Mouse (Mus musculus) hindbrain, postnatal 0 days (tissue): Measurements from ENCODE around the gene Nxpe5. TPM values are rescaled to one million over a fixed set of nuclear protein-coding genes. Genes with fewer than 3 reads are reported as not detected.
A peak's percentile ranks its signal among the peaks of the same experiment; 100 is the strongest.

Source experiments
- ATAC-seq: fragments of 200-750 bp; cut with Nextera tagmentation; 2 replicates; pipeline ENCODE4 v1.8.0; 2017; ENCODE audit warnings: mild to moderate bottlenecking, moderate TSS enrichment, moderate library complexity
- DNase-seq: peaks from one replicate; pipeline ENCODE4 v3.0.0-alpha.2; 2015; ENCODE audit warnings: low spot score
- H3K27ac ChIP-seq: fragments of 300-500 bp; sonication (generic); 2 replicates; pipeline ENCODE4 v1.5.1; 2014; ENCODE audit warnings: mild to moderate bottlenecking
- H3K27me3 ChIP-seq: fragments of 300-500 bp; sonication (generic); 2 replicates; pipeline ENCODE4 v1.6.1; 2014; ENCODE audit warnings: low read length, mixed read lengths; ENCODE audit not compliant: insufficient read depth
- H3K36me3 ChIP-seq: fragments of 300-500 bp; sonication (generic); 2 replicates; pipeline ENCODE4 v1.6.1; 2014; ENCODE audit warnings: low read length, mixed read lengths; ENCODE audit not compliant: insufficient read depth
- H3K4me1 ChIP-seq: fragments of 300-500 bp; sonication (generic); 2 replicates; pipeline ENCODE4 v1.6.1; 2014; ENCODE audit warnings: antibody characterized with exemption, low read length, mixed read lengths; ENCODE audit not compliant: insufficient read depth
- H3K4me2 ChIP-seq: fragments of 300-500 bp; sonication (generic); 2 replicates; pipeline ENCODE4 v1.6.1; 2014; ENCODE audit warnings: low read depth, mild to moderate bottlenecking, low read length, moderate library complexity, mixed read lengths
- H3K4me3 ChIP-seq: fragments of 300-500 bp; sonication (generic); 2 replicates; pipeline ENCODE4 v1.5.1; 2014; ENCODE audit warnings: low read length
- H3K9ac ChIP-seq: fragments of 300-500 bp; sonication (generic); replicated peaks from 2 replicates; pipeline ENCODE4 v1.6.1; 2014; ENCODE audit warnings: mild to moderate bottlenecking, low read length, moderate library complexity, mixed read lengths
- H3K9me3 ChIP-seq: fragments of 300-500 bp; sonication (generic); 2 replicates; pipeline ENCODE4 v1.6.1; 2016; ENCODE audit warnings: low read length, mixed read lengths
- CTCF ChIP-seq: IDR thresholded peaks from 2 replicates; pipeline ENCODE4 v1.5.1; 2016; ENCODE audit warnings: antibody characterized with exemption, control low read depth, low read depth
- WGBS: fragments of 180-500 bp; shearing (Covaris S2); extraction: QIAGEN DNeasy Blood & Tissue Kit; methylation state at CpG from one replicate; pipeline ENCODE4 v1.1.7; 2014; 5-methylcytosine and 5-hydroxymethylcytosine counted together
- polyA plus RNA-seq: library from polyadenylated mRNA; unstranded; fragments of >200 nt; fragmentation: Nextera tagmentation; extraction: Ambion mirVana; gene quantifications from 2 replicates; pipeline ENCODE4 v1.2.1, GENCODE M21; 2015
- total RNA-seq: library from RNA; depleted of rRNA; stranded (reverse); fragments of >200 nt; gene quantifications from 2 replicates; pipeline ENCODE4 v1.2.3, GENCODE M21; 2014

Nxpe5 gene
- total and polyA plus RNA-seq, 2 experiments from 2014 or later = 0.37 TPM; not detected in 1

GRCm38 (mm10) chr5:138272409-138272923, 46.8 kb downstream of the Nxpe5 start, which contains the start of gene Gal3st4:
Gene Gal3st4 (minus strand): TSS chr5:138272840.
- no peak for TF ChIP-seq CTCF
- no peaks in the 10 kb centered on the region for H3K27me3 ChIP-seq
- ATAC-seq (peak; percentile 53; the same call in 1 of the 2 replicates), DNase-seq (peak; percentile 26)
- H3K4me3 ChIP-seq = 0 out of 2 replicates have a peak within 1 kb of the TSS, but pooled peaks have one; percentile 2
- no peaks in the 10 kb centered on the region for H3K9me3 ChIP-seq
- peaks cover 7% of the 10 kb centered on the region; the same call in 1 of the 2 replicates for H3K4me1 ChIP-seq
- no peak within 1 kb of the TSS for H3K9ac ChIP-seq
- H3K27ac ChIP-seq = peak within 1 kb of the TSS; percentile 22; the same call in 1 of the 2 replicates
- H3K36me3 ChIP-seq = no peaks in the 10 kb centered on the region
- H3K4me2 ChIP-seq = peak within 1 kb of the TSS; percentile 42
- 1% methylated on average over 12 of the region's 12 CpGs for WGBS

- no peak for TF ChIP-seq CTCF
- no peak for ATAC-seq
- Histone ChIP-seq H3K9ac (no peak overlapping the region), H3K9me3 (no peaks in the 10 kb centered on the region), H3K36me3 (no peaks in the 10 kb centered on the region), H3K4me3 (no peak overlapping the region), H3K27ac (no peak overlapping the region), H3K27me3 (no peaks in the 10 kb centered on the region), H3K4me2 (no peak overlapping the region), H3K4me1 (peaks cover 7% of the 10 kb centered on the region)
- 53% methylated on average over 8 of the region's 8 CpGs for WGBS
- no peak for DNase-seq
Observed at GRCm38 (mm10) chr5:138274186-138274585, 48.5 kb downstream of the Nxpe5 start.

GRCm38 (mm10) chr5:138275216-138276050, 49.7 kb downstream of the Nxpe5 start:
- no peak for ATAC-seq
- Histone ChIP-seq H3K9me3 (no peaks in the 10 kb centered on the region), H3K9ac (peak overlapping the region; percentile 44), H3K4me3 (peak overlapping the region; percentile 24), H3K4me1 (peaks cover 7% of the 10 kb centered on the region), H3K36me3 (no peaks in the 10 kb centered on the region), H3K27ac (no peak overlapping the region), H3K4me2 (peak overlapping the region; percentile 59), H3K27me3 (no peaks in the 10 kb centered on the region)
- WGBS = 10% methylated on average over 41 of the region's 41 CpGs
- DNase-seq = peak; percentile 26
- no peak for TF ChIP-seq CTCF

GRCm38 (mm10) chr5:138277994-138278393, 52.3 kb downstream of the Nxpe5 start:
- Histone ChIP-seq H3K27me3 (no peaks in the 10 kb centered on the region), H3K9ac (no peak overlapping the region), H3K4me3 (no peak overlapping the region), H3K27ac (no peak overlapping the region), H3K4me2 (peak overlapping the region; percentile 70; the same call in 1 of the 2 replicates), H3K36me3 (no peaks in the 10 kb centered on the region), H3K4me1 (no peaks in the 10 kb centered on the region; the same call in 1 of the 2 replicates), H3K9me3 (no peaks in the 10 kb centered on the region)
- ATAC-seq = no peak
- no peak for TF ChIP-seq CTCF
- DNase-seq = no peak
- WGBS = 86% methylated on average over 7 of the region's 7 CpGs

GRCm38 (mm10) chr5:138279585-138280424, 54.1 kb downstream of the Nxpe5 start, which contains the start of the genes Gm43720, Gpc2 and Stag3:
Gene Gm43720 (minus strand): TSS chr5:138279958.
Gene Gpc2 (minus strand): TSS chr5:138280005.
Gene Stag3 (plus strand): TSS chr5:138280240.
- TF ChIP-seq CTCF = peak; percentile 24; the same call in 1 of the 2 replicates
- Histone ChIP-seq H3K4me1 (no peaks in the 10 kb centered on the region; the same call in 1 of the 2 replicates), H3K36me3 (no peaks in the 10 kb centered on the region), H3K4me2 (peak within 1 kb of the TSS; percentile 70), H3K4me3 (peak within 1 kb of the TSS; percentile 66), H3K9ac (peak within 1 kb of the TSS; percentile 62), H3K9me3 (no peaks in the 10 kb centered on the region), H3K27me3 (no peaks in the 10 kb centered on the region), H3K27ac (peak within 1 kb of the TSS; percentile 63; the same call in 1 of the 2 replicates)
- ATAC-seq = peak; percentile 99
- under 1% methylated on average over 56 of the region's 56 CpGs for WGBS
- peak; percentile 98 for DNase-seq

GRCm38 (mm10) chr5:138280425-138280768, 54.7 kb downstream of the Nxpe5 start:
- TF ChIP-seq CTCF = no peak
- 24% methylated on average over 26 of the region's 26 CpGs for WGBS
- Histone ChIP-seq H3K36me3 (no peaks in the 10 kb centered on the region), H3K4me2 (peak overlapping the region; percentile 70), H3K9ac (no peak overlapping the region), H3K4me1 (no peaks in the 10 kb centered on the region; the same call in 1 of the 2 replicates), H3K27ac (no peak overlapping the region), H3K9me3 (no peaks in the 10 kb centered on the region), H3K4me3 (peak overlapping the region; percentile 66), H3K27me3 (no peaks in the 10 kb centered on the region)
- ATAC-seq (no peak), DNase-seq (no peak)
